Mouse (Mus musculus) stomach, postnatal 0 days (tissue): Measurements from ENCODE around the gene Myo3b. TPM values are rescaled to one million over a fixed set of nuclear protein-coding genes. Genes with fewer than 3 reads are reported as not detected.

Source experiments
- ATAC-seq: fragments of 200-750 bp; cut with Nextera tagmentation; 2 replicates; pipeline ENCODE4 v1.8.0; 2017; ENCODE audit not compliant: low FRiP score, low TSS enrichment
- DNase-seq: peaks from one replicate; pipeline ENCODE4 v3.0.0-alpha.2; 2016; ENCODE audit warnings: low spot score
- H3K27ac ChIP-seq: fragments of 300-500 bp; sonication (generic); replicated peaks from 2 replicates; pipeline ENCODE4 v1.5.1; 2014; ENCODE audit warnings: mild to moderate bottlenecking, control low read depth
- H3K27me3 ChIP-seq: fragments of 300-500 bp; sonication (generic); 2 replicates; pipeline ENCODE4 v1.6.1; 2014; ENCODE audit warnings: low read length; ENCODE audit not compliant: control insufficient read depth, insufficient read depth
- H3K36me3 ChIP-seq: fragments of 300-500 bp; sonication (generic); 2 replicates; pipeline ENCODE4 v1.6.1; 2014; ENCODE audit warnings: low read length, mixed read lengths; ENCODE audit not compliant: control insufficient read depth, insufficient read depth
- H3K4me1 ChIP-seq: fragments of 300-500 bp; sonication (generic); replicated peaks from 2 replicates; pipeline ENCODE4 v1.6.1; 2014; ENCODE audit warnings: antibody characterized with exemption; ENCODE audit not compliant: control insufficient read depth, insufficient read depth
- H3K4me2 ChIP-seq: fragments of 300-500 bp; sonication (generic); replicated peaks from 2 replicates; pipeline ENCODE4 v1.6.1; 2014; ENCODE audit warnings: low read depth, mild to moderate bottlenecking, control low read depth, moderate library complexity
- H3K4me3 ChIP-seq: fragments of 300-500 bp; sonication (generic); 2 replicates; pipeline ENCODE4 v1.5.1; 2014; ENCODE audit warnings: low read depth, low read length, control low read depth
- H3K9ac ChIP-seq: fragments of 300-500 bp; sonication (generic); 2 replicates; pipeline ENCODE4 v1.6.1; 2014; ENCODE audit warnings: mild to moderate bottlenecking, low read length, control low read depth, mixed read lengths
- H3K9me3 ChIP-seq: fragments of 300-500 bp; sonication (generic); 2 replicates; pipeline ENCODE4 v1.6.1; 2016; ENCODE audit warnings: low read length; ENCODE audit not compliant: control insufficient read depth
- CTCF ChIP-seq: IDR thresholded peaks from 2 replicates; pipeline ENCODE4 v1.5.1; 2016; ENCODE audit warnings: antibody characterized with exemption, low read depth, mild to moderate bottlenecking, moderate library complexity
- EP300 ChIP-seq: optimal IDR thresholded peaks from 2 replicates; pipeline ENCODE3; 2016; ENCODE audit warnings: antibody characterized with exemption
- WGBS: fragments of 180-500 bp; shearing (Covaris S2); extraction: QIAGEN DNeasy Blood & Tissue Kit; methylation state at CpG from one replicate; pipeline ENCODE4 v1.1.7; 2014; 5-methylcytosine and 5-hydroxymethylcytosine counted together
- polyA plus RNA-seq: library from polyadenylated mRNA; unstranded; fragments of >200 nt; fragmentation: Nextera tagmentation; extraction: Ambion mirVana; gene quantifications from 2 replicates; pipeline ENCODE4 v1.2.1, GENCODE M21; 2015

Myo3b gene
- polyA plus RNA-seq, 1 experiment from 2014 or later: 0.21 TPM

DNA sequence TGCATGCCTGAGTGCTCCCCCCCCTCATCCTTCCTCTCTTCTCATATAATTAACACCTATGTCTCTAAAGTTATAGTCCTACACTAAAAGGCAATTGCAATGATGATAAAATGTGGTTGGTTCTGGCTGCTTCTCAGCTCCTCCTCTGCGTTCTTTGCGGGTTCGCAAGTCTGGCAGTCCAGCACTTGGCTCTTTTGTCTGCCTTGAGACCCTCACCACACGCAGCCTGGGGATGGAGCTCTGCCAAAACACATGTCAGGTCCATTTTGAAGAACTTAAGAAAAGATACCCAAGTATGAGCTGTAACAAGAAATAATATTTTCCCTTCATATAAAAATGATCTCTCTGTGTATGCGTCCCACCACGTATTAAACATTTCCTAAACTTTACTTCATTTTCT lies 297.6 kb downstream of the Myo3b start:
- H3K9me3 ChIP-seq: no peaks in the 10 kb centered on the region
- DNase-seq (no peak), ATAC-seq (no peak)

DNA sequence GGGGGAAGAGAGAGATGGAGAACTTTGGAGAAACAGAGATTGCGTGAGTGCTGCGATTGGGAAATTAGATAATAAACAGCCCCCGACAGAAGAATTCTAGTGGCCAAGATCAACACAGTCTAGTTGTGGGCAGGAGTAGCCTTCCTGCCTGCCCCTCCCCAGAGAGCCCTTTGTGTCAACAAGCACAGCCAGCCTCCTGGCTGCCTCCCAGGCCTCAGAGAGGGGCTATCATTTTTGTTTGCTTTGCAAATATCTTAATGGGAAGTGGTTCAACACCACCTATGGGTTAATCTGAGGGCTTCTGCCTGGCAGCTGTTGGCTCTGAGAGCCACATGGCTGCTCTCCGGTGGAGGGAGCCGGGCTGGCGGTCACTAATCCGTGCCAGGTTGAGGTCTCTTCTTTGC lies 298.3 kb downstream of the Myo3b start:
- DNase-seq (peak; percentile 75), ATAC-seq (peak; percentile 64; the same call in 1 of the 2 replicates)
- H3K36me3 ChIP-seq: no peaks in the 10 kb centered on the region
- no peaks in the 10 kb centered on the region for H3K9me3 ChIP-seq
- no peak overlapping the region for H3K4me3 ChIP-seq
- peaks cover 9% of the 10 kb centered on the region; the same call in 1 of the 2 replicates for H3K4me1 ChIP-seq
- H3K27ac ChIP-seq: peak overlapping the region; percentile 45
- H3K4me2 ChIP-seq: peak overlapping the region; percentile 27; the same call in 1 of the 2 replicates
- TF ChIP-seq CTCF (peak; percentile 20), EP300 (no peak)
- WGBS: 9% methylated on average over 7 of the region's 7 CpGs
- no peaks in the 10 kb centered on the region for H3K27me3 ChIP-seq
- H3K9ac ChIP-seq: no peak overlapping the region

More for the DNA sequence above, 297.6 kb downstream of the Myo3b start:
- Histone ChIP-seq H3K9ac (no peak overlapping the region), H3K4me1 (peaks cover 9% of the 10 kb centered on the region; the same call in 1 of the 2 replicates), H3K36me3 (no peaks in the 10 kb centered on the region), H3K4me2 (no peak overlapping the region), H3K4me3 (no peak overlapping the region), H3K27me3 (no peaks in the 10 kb centered on the region), H3K27ac (no peak overlapping the region)
- WGBS: 57% methylated on average over 6 of the region's 6 CpGs
- TF ChIP-seq CTCF (no peak), EP300 (no peak)

DNA sequence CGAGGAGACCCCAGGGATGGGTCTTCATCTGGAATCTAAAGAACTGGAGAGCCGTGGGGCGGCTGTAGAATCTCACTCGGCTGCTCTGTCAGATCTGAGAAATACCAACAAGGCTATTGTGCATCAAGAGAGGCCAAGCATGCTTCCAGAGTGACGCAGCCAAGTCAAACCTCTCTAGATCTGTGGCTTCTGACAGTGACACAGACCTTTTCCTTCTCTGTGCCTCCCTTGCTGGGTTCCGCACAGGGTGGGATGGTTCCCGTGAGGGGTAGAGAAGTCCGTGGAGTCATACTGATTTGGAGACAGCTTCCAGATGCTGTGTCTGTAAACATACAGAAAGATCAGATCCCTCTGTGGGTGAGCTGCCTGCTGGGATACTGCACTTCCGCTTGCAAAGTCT lies 298.9 kb downstream of the Myo3b start:
- TF ChIP-seq EP300 (no peak), CTCF (no peak)

DNA sequence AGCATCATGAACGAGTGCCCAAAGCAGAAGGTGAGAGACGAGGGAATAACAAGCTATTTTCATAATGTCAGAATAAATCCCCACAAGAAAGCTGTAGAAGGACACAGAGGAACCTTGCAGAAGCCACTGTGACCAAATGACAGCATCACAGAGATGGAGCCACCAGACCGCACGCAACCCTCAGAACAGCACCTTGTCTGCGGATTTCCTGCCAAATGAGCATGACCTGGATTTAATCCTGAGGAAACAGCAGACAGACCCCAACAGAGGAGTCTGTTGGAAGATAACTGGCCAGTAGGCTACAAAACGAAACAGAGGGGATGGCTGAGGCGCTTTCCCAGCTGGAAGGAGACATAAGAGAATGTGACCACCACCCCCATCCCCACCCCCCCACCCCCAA lies 300.1 kb downstream of the Myo3b start:
- DNase-seq (no peak), ATAC-seq (no peak)
- Histone ChIP-seq H3K4me1 (peaks cover 9% of the 10 kb centered on the region; the same call in 1 of the 2 replicates), H3K4me3 (no peak overlapping the region), H3K9ac (no peak overlapping the region), H3K9me3 (no peaks in the 10 kb centered on the region), H3K27me3 (no peaks in the 10 kb centered on the region), H3K4me2 (no peak overlapping the region), H3K27ac (no peak overlapping the region), H3K36me3 (no peaks in the 10 kb centered on the region)
- 83% methylated on average over 7 of the region's 7 CpGs for WGBS
- TF ChIP-seq CTCF (no peak), EP300 (no peak)

More for the DNA sequence above, 298.9 kb downstream of the Myo3b start:
- 17% methylated on average over 9 of the region's 9 CpGs for WGBS
- Histone ChIP-seq H3K36me3 (no peaks in the 10 kb centered on the region), H3K4me3 (no peak overlapping the region), H3K9ac (no peak overlapping the region), H3K27ac (peak overlapping the region; percentile 45), H3K4me2 (peak overlapping the region; percentile 27; the same call in 1 of the 2 replicates), H3K9me3 (no peaks in the 10 kb centered on the region), H3K27me3 (no peaks in the 10 kb centered on the region), H3K4me1 (peaks cover 9% of the 10 kb centered on the region; the same call in 1 of the 2 replicates)
- DNase-seq: no peak
- peak; percentile 67; the same call in 1 of the 2 replicates for ATAC-seq

DNA sequence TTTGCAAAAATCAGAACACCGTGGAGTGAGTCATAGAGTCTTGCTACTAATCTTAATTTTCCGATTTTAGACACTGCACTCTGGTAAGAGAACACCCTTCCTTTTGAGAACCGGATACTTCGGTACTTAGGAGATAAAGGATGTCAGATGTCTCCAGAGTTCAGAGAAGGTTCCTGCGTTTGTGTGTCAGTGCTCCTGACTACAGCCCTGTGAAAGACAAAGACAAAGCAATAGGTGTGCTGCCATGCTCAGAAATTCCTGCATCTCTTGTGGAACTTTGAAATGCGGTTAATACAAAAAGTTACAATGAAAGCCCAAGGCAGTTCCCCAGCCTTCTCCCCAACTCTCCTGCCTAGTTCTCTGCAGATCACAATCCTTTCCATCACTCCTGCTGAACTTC lies 300.6 kb downstream of the Myo3b start:
- Histone ChIP-seq H3K4me1 (peaks cover 9% of the 10 kb centered on the region; the same call in 1 of the 2 replicates), H3K27me3 (no peaks in the 10 kb centered on the region), H3K4me2 (no peak overlapping the region), H3K27ac (no peak overlapping the region), H3K9me3 (no peaks in the 10 kb centered on the region), H3K9ac (no peak overlapping the region), H3K36me3 (no peaks in the 10 kb centered on the region), H3K4me3 (no peak overlapping the region)
- 65% methylated on average over 6 of the region's 6 CpGs for WGBS
- DNase-seq (no peak), ATAC-seq (no peak)
- TF ChIP-seq CTCF (no peak), EP300 (no peak)

DNA sequence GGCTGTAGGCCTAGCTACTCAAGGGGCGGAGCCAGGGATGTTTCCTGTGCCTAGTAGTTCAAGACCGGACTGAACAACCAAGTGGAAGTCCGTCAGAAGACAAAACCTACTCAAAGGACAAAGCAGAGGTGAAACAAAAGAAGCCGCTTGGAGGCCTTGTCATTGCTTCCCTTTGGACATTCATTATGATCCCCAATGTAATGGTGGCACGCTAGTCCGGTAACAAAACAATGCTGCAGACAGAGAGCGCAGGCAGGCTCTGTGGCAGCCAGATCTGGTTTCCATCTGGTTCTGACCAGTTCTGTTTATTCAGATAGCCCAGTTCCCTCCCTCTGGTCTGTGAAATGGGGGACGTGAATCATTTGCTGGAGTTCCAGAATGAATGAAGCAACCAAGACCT lies 301.3 kb downstream of the Myo3b start:
- Histone ChIP-seq H3K4me3 (no peak overlapping the region), H3K9me3 (no peaks in the 10 kb centered on the region), H3K27me3 (no peaks in the 10 kb centered on the region), H3K4me1 (peaks cover 9% of the 10 kb centered on the region; the same call in 1 of the 2 replicates), H3K9ac (no peak overlapping the region), H3K4me2 (no peak overlapping the region), H3K27ac (no peak overlapping the region), H3K36me3 (no peaks in the 10 kb centered on the region)
- DNase-seq (no peak), ATAC-seq (no peak)
- TF ChIP-seq CTCF (no peak), EP300 (no peak)
- 84% methylated on average over 8 of the region's 8 CpGs for whole genome bisulfite sequencing
